Mouse (Mus musculus) liver, postnatal 0 days (tissue): ENCODE results near the gene Sars.

ENCODE experiments used
- CTCF ChIP-seq: sonication (generic); IDR thresholded peaks from 2 replicates; pipeline ENCODE4 v1.5.1; 2016; ENCODE audit warnings: antibody characterized with exemption, low read depth
- EP300 ChIP-seq: IDR thresholded peaks from 2 replicates; pipeline ENCODE4 v1.6.1; 2016; ENCODE audit warnings: antibody characterized with exemption, low read depth, mild to moderate bottlenecking

GRCm38 (mm10) chr3:108478800-108479199, 33.8 kb upstream of the Sars start:
- TF ChIP-seq CTCF, result no peak
- TF ChIP-seq EP300, result no peak
